Mouse (Mus musculus): Measurements from ENCODE around the gene Parp6.

The Parp6 gene

DNA sequence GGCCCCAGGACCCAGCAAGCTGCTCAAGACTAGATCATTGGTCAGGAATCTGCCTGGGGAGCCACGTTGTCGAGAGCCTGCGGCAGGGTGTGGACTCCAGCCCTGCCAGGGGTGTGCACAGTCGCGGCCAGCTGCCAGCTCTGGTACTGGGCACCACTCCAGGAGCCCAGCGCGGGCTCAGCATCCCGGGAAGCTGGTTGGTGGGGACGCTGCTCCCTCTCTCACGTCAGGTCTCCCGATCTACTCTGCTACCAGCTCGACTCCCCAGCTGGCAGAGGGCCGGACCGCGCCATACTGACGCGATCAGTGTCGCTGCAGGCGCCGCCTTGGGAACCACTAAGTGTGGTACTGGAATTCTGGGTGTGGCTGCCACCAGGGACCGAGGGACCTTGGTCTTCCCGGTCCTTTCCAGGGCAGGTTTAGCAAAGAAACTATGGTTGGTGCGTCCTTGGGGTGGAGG, 74.6 kb downstream of the Parp6 start:
- no peak for TF ChIP-seq GATA4 (IDR thresholded peaks at IDR 0.05; ENCODE audit: insufficient replicate concordance, low read length)

DNA sequence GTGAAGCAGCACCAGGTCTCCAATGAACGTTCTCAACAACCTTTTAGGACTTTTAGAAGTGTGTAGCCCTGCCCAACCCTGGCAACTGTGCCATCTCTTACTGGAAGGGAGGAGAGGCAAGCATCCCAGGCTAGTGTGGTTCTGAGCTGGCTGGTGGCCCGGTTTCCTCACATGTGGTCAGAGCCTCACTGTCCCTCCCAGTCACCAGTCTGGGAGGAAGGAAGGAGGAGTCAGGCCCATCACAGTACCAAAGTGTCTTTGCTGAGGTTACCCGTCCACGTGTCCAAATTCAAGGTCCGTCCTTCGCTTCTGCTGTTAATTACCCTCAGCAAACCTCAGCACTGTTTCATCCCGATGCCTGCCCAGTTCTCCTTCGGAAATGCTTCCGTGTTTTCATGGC, 75.1 kb downstream of the Parp6 start:
- no peak for TF ChIP-seq GATA4 (IDR thresholded peaks at IDR 0.05; ENCODE audit: insufficient replicate concordance, low read length)

DNA sequence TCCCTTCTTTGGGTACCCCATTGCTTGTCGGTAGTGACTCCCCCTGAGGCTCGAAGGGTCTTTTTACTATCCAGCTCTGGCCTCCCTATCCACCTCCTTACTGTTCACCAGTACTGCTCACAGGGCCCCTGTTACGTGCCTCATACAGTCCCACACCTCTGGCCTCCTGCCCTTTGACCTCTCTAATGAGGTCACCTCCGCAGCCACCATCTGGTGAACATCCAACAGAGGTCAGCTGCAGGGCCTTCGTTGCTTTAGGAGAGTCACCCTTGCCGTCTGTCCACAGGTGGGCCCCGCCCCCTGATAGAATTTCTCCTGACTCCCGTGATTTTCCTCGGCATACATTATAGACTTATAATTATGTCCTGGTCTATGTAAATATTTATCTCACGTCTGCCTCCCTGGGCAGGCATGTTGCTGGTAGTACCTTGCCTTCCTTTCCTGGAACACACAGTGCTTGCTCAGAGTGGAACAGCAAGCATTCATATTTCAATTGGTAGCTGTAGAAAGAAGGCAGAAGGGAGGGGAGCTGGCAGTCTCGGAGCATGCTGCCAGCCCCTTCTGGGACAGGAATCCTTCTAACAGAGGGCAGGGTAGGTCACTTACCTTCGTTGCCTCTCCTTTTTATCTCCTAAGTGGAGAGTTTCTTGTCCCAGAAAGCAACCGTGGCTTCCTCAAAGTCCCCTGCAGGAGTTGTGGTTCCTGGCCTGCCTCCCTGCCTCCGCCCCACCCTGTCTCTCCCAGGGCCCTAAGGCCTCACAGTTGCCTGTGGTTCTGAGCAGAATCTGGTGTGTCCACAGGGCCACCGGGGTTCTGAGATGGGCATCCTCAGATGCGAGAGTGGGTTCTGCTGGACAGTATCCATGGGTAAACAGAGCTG, 77.7 kb downstream of the Parp6 start:
- no peak for TF ChIP-seq GATA4 (IDR thresholded peaks at IDR 0.05; ENCODE audit: insufficient replicate concordance, low read length)

DNA sequence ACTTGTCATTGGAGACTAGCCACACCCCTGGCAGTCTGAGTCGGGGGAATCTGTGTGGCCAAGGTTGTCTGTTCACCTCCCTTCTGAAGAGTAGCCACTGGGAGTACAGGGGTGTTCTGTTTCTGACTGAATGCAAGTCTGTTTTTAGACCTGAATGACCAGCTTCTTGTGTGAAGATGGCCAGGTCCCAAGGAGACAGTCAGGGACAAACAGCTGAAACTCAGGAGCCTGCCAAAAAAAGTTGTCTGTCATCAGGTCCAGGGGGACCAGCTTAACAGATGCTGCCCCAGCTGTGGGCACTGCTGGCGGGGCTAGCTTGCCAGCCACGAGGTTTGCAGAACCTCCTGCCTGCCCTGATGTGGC, 78.3 kb downstream of the Parp6 start:
- no peak for TF ChIP-seq GATA4 (IDR thresholded peaks at IDR 0.05; ENCODE audit: insufficient replicate concordance, low read length)

DNA sequence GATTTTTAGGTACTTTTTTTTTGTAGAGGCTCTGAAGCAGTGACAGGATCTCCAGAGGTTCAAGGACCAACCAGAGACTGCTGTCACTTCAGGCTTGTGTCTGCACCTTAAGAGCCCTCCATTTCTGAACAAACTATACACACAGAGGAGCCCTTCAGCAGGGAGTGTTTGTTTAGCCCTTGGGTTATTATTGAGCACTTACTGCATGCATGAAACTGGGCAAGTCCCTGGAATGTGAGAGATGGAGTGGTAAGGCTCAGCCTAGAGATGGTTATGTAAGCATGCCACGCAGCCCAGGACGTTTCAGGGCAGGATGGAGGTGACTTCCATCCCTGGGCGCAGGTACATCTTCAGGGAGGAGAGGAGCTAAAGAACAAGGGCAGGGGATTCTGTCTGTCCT, 79.3 kb downstream of the Parp6 start:
- TF ChIP-seq GATA4 (IDR thresholded peaks at IDR 0.05; ENCODE audit: insufficient replicate concordance, low read length), result no peak
